Comparison of ENCODE assay signal across 16 mouse cellular contexts in genomic region chr4:142441045-142441444, GRCm38 (mm10).
DNase-seq lines count a peak whose midpoint lies in the region; ATAC-seq and TF ChIP-seq lines count a peak whose summit lies in the region.
"Had no signal": no experiment of that assay in that cellular context is flagged by ENCODE, and none has a peak within 500 bp of the region (broad histone marks: within the 10 kb centered on the region; RNA-seq: fewer than 3 reads in every experiment).

No protein-coding gene starts in this region.

- peaks cover 10% of the 10 kb centered on the region; the same call in 1 of the 2 replicates for H3K4me1 ChIP-seq in embryonic facial prominence, embryonic 14.5 days (ENCODE audit: control insufficient read depth, insufficient read depth, low read length)
- H3K4me1 ChIP-seq in embryonic facial prominence, embryonic 10.5 days = peaks cover 29% of the 10 kb centered on the region
- H3K4me1 ChIP-seq in lung, adult 2 months (ENCODE audit: control insufficient read depth, insufficient read depth, low read length) = no peaks in the 10 kb centered on the region; the same call in 1 of the 2 replicates
- peaks cover 12% of the 10 kb centered on the region for H3K4me1 ChIP-seq in lung, embryonic 15.5 days
- peaks cover 11% of the 10 kb centered on the region for H3K4me1 ChIP-seq in cerebellum, adult 2 months (ENCODE audit: control insufficient read depth, insufficient read depth, low read length)

- no peaks in the 10 kb centered on the region for H3K27me3 ChIP-seq in embryonic facial prominence, embryonic 14.5 days (replicated peaks; ENCODE audit: control insufficient read depth, insufficient read depth, low read length)
- no peaks in the 10 kb centered on the region for H3K27me3 ChIP-seq in embryonic facial prominence, embryonic 10.5 days (replicated peaks; ENCODE audit: low read depth, poor library complexity, severe bottlenecking)
- no peaks in the 10 kb centered on the region for H3K27me3 ChIP-seq in lung, embryonic 15.5 days
- H3K27me3 ChIP-seq in cerebellum, adult 2 months (ENCODE audit: control insufficient read depth, insufficient read depth, low read length) = no peaks in the 10 kb centered on the region
- H3K27me3 ChIP-seq: CH12.LX; embryonic facial prominence, embryonic 12.5 days; limb, embryonic 12.5 days had no signal

- H3K4me2 ChIP-seq in embryonic facial prominence, embryonic 14.5 days (ENCODE audit: low read depth, low read length) = no peak overlapping the region
- H3K4me2 ChIP-seq in lung, embryonic 15.5 days = no peak overlapping the region; the same call in 1 of the 2 replicates
- H3K4me2 ChIP-seq: embryonic facial prominence, embryonic 12.5 days; limb, embryonic 12.5 days; midbrain, embryonic 11.5 days had no signal

- H3K27ac ChIP-seq in embryonic facial prominence, embryonic 14.5 days (replicated peaks; ENCODE audit: low read depth, low read length) = no peak overlapping the region
- no peak overlapping the region for H3K27ac ChIP-seq in embryonic facial prominence, embryonic 10.5 days (replicated peaks)
- peak overlapping the region; percentile 24; the same call in 1 of the 2 replicates for H3K27ac ChIP-seq in lung, embryonic 15.5 days
- no peak overlapping the region for H3K27ac ChIP-seq in cerebellum, adult 2 months (ENCODE audit: insufficient read depth, low read length)
- H3K27ac ChIP-seq: embryonic facial prominence, embryonic 12.5 days had no signal

- H3K9me3 ChIP-seq in embryonic facial prominence, embryonic 14.5 days (ENCODE audit: control insufficient read depth, low read length) = no peaks in the 10 kb centered on the region
- H3K9me3 ChIP-seq in embryonic facial prominence, embryonic 10.5 days = no peaks in the 10 kb centered on the region
- no peaks in the 10 kb centered on the region for H3K9me3 ChIP-seq in lung, embryonic 15.5 days
- H3K9me3 ChIP-seq: embryonic facial prominence, embryonic 12.5 days; limb, embryonic 12.5 days had no signal

- DNase-seq in embryonic facial prominence, embryonic 14.5 days (ENCODE audit: low spot score) = peak; percentile 33
- DNase-seq in embryonic facial prominence, embryonic 10.5 days (ENCODE audit: low spot score) = no peak
- peak; percentile 8 for DNase-seq in lung, adult 2 months
- DNase-seq in lung, postnatal 14 days = no peak
- DNase-seq in skeletal muscle tissue, adult 2 months (ENCODE audit: low read depth, low spot score) = peak; percentile 38
- no peak for DNase-seq in cerebellum, adult 2 months
- no peak for DNase-seq in retina, embryonic 14.5 days (ENCODE audit: low spot score)
- DNase-seq: cerebellum, postnatal 25 days; kidney, postnatal 36 days; retina, postnatal 1 day had no signal

- TF ChIP-seq CTCF in lung, adult 2 months (IDR thresholded peaks at IDR 0.05; ENCODE audit: insufficient read depth, low read length) = no peak
- no peak for TF ChIP-seq CTCF in cerebellum, adult 2 months (IDR thresholded peaks at IDR 0.05; ENCODE audit: borderline replicate concordance, insufficient read depth, low read depth, low read length)

- 77% methylated on average over 11 of the region's 11 CpGs for WGBS in embryonic facial prominence, embryonic 14.5 days
- 92% methylated on average over 11 of the region's 11 CpGs for WGBS in embryonic facial prominence, embryonic 10.5 days
- WGBS in lung, adult 2 months = 78% methylated on average over 11 of the region's 11 CpGs
- WGBS in lung, embryonic 15.5 days = 63% methylated on average over 11 of the region's 11 CpGs
- WGBS in cerebellum, adult 2 months = 96% methylated on average over 11 of the region's 11 CpGs

- no peak for TF ChIP-seq POLR2A in lung, adult 2 months (IDR thresholded peaks at IDR 0.05; ENCODE audit: borderline replicate concordance, extremely low read depth, low read depth, low read length)
- no peak for TF ChIP-seq POLR2A in cerebellum, adult 2 months (IDR thresholded peaks at IDR 0.05; ENCODE audit: borderline replicate concordance, insufficient read depth, low read length)

- H3K36me3 ChIP-seq in embryonic facial prominence, embryonic 14.5 days (ENCODE audit: control insufficient read depth, insufficient read depth, low read length) = no peaks in the 10 kb centered on the region
- no peaks in the 10 kb centered on the region for H3K36me3 ChIP-seq in embryonic facial prominence, embryonic 10.5 days (replicated peaks)
- H3K36me3 ChIP-seq in lung, embryonic 15.5 days = no peaks in the 10 kb centered on the region
- H3K36me3 ChIP-seq: embryonic facial prominence, embryonic 12.5 days; limb, embryonic 12.5 days had no signal

- no peak overlapping the region for H3K4me3 ChIP-seq in embryonic facial prominence, embryonic 14.5 days (ENCODE audit: low read depth, low read length)
- no peak overlapping the region for H3K4me3 ChIP-seq in embryonic facial prominence, embryonic 10.5 days
- H3K4me3 ChIP-seq in lung, adult 2 months (replicated peaks; ENCODE audit: extremely low read depth, low read depth, low read length) = no peak overlapping the region
- H3K4me3 ChIP-seq in lung, embryonic 15.5 days = no peak overlapping the region
- H3K4me3 ChIP-seq in cerebellum, adult 2 months (replicated peaks; ENCODE audit: insufficient read depth, low read depth, low read length) = no peak overlapping the region
- H3K4me3 ChIP-seq: embryonic facial prominence, embryonic 12.5 days; limb, embryonic 12.5 days; myocyte had no signal

- H3K9ac ChIP-seq in embryonic facial prominence, embryonic 14.5 days (ENCODE audit: low read depth, low read length) = no peak overlapping the region
- H3K9ac ChIP-seq in lung, embryonic 15.5 days = no peak overlapping the region
- H3K9ac ChIP-seq: embryonic facial prominence, embryonic 12.5 days; limb, embryonic 12.5 days had no signal

- ATAC-seq in embryonic facial prominence, embryonic 14.5 days (ENCODE audit: low read depth) = no peak
- ATAC-seq in lung, embryonic 15.5 days (ENCODE audit: borderline replicate concordance, extremely low read depth, low FRiP score, low TSS enrichment) = peak; percentile 62; the same call in 1 of the 2 replicates

Comparison
In these comparisons a context has a peak if more than half of its experiments do, and no peak if none do; other contexts are left out.
1. DNase-seq: peak in embryonic facial prominence, embryonic 14.5 days (single experiment), lung, adult 2 months (single experiment) and skeletal muscle tissue, adult 2 months (single experiment); none in embryonic facial prominence, embryonic 10.5 days (single experiment), lung, postnatal 14 days (single experiment), cerebellum, adult 2 months (0 of 2) and retina, embryonic 14.5 days (single experiment).